Mouse (Mus musculus) myocyte (in vitro differentiated cells): ENCODE measurements around the gene Ankmy1. TPM values are rescaled to one million over a fixed set of nuclear protein-coding genes. Genes with fewer than 3 reads are reported as not detected.
A peak's percentile ranks its signal among the peaks of the same experiment; 100 is the strongest.

Experiments used
- H3K27me3 ChIP-seq: one replicate; pipeline ENCODE4 v1.6.1; 2011; ENCODE audit not compliant: control insufficient read depth, insufficient read depth, insufficient read length
- H3K36me3 ChIP-seq: one replicate; pipeline ENCODE4 v1.6.1; 2011; ENCODE audit not compliant: control insufficient read depth, insufficient read depth
- H3K4me2 ChIP-seq: one replicate; pipeline ENCODE4 v1.6.1; 2011; ENCODE audit warnings: low read depth, control low read depth
- H3K4me3 ChIP-seq: one replicate; pipeline ENCODE4 v1.5.1; 2011; ENCODE audit warnings: mild to moderate bottlenecking, control low read depth, moderate library complexity
- H3K79me2 ChIP-seq: one replicate; pipeline ENCODE4 v1.6.1; 2011; ENCODE audit not compliant: control insufficient read depth, insufficient read depth
- H3ac ChIP-seq: one replicate; pipeline ENCODE4 v1.6.1; 2011; ENCODE audit not compliant: control insufficient read depth, insufficient read length
- CEBPB ChIP-seq: IDR thresholded peaks from 2 replicates; pipeline ENCODE4 v1.6.1; 2011; ENCODE audit warnings: mild to moderate bottlenecking, moderate library complexity; ENCODE audit not compliant: poor library complexity, insufficient read depth, severe bottlenecking
- E2F4 ChIP-seq: IDR thresholded peaks from one replicate; pipeline ENCODE4 v1.6.1; 2011; ENCODE audit warnings: mild to moderate bottlenecking, control low read depth, moderate library complexity; ENCODE audit not compliant: insufficient read depth
- MAX ChIP-seq: IDR thresholded peaks from one replicate; pipeline ENCODE4 v1.6.1; 2011; ENCODE audit warnings: low read depth, mild to moderate bottlenecking, control low read depth
- MYOD1 ChIP-seq, 3 experiments: IDR thresholded peaks; one replicate each; pipeline ENCODE4 v1.6.1; 2011; ENCODE audit warnings: control low read depth in 2 of 3, low read depth in 2 of 3, mild to moderate bottlenecking in 2 of 3, moderate library complexity in 1 of 3; ENCODE audit not compliant: insufficient read length in 2 of 3, control insufficient read depth in 1 of 3
- MYOG ChIP-seq, 3 experiments: IDR thresholded peaks; one replicate each; pipeline ENCODE4 v1.6.1; 2011; ENCODE audit warnings: control low read depth in 2 of 3, low read depth in 2 of 3, mild to moderate bottlenecking in 2 of 3; ENCODE audit not compliant: insufficient read length in 2 of 3, control insufficient read depth in 1 of 3, insufficient read depth in 1 of 3
- POLR2A ChIP-seq: IDR thresholded peaks from one replicate; pipeline ENCODE4 v1.6.1; 2011; ENCODE audit warnings: low read depth, mild to moderate bottlenecking, control low read depth, moderate library complexity; ENCODE audit not compliant: insufficient read length
- POLR2AphosphoS2 ChIP-seq: IDR thresholded peaks from one replicate; pipeline ENCODE4 v1.6.1; 2011; ENCODE audit warnings: low read depth, control low read depth; ENCODE audit not compliant: insufficient read length
- REST ChIP-seq: IDR thresholded peaks from one replicate; pipeline ENCODE4 v1.6.1; 2011; ENCODE audit warnings: mild to moderate bottlenecking, control low read depth, moderate library complexity; ENCODE audit not compliant: insufficient read depth, insufficient read length
- SRF ChIP-seq: IDR thresholded peaks from one replicate; pipeline ENCODE4 v1.6.1; 2011; ENCODE audit warnings: low read depth; ENCODE audit not compliant: control insufficient read depth, insufficient read length
- TCF12 ChIP-seq: IDR thresholded peaks from one replicate; pipeline ENCODE4 v1.6.1; 2011; ENCODE audit warnings: mild to moderate bottlenecking, control low read depth; ENCODE audit not compliant: poor library complexity, insufficient read depth, severe bottlenecking
- TCF3 ChIP-seq: IDR thresholded peaks from one replicate; pipeline ENCODE4 v1.6.1; 2011; ENCODE audit warnings: low read depth, control low read depth; ENCODE audit not compliant: insufficient read length
- USF1 ChIP-seq: IDR thresholded peaks from one replicate; pipeline ENCODE4 v1.6.1; 2011; ENCODE audit warnings: low read depth, mild to moderate bottlenecking, control low read depth, moderate library complexity
- polyA plus RNA-seq: library from polyadenylated mRNA; unstranded; fragments of >200 nt; fragmentation: generic; extraction: Trizol; gene quantifications from one replicate; pipeline ENCODE4 v1.2.1, GENCODE M21; 2012; ENCODE audit warnings: missing spikeins

The Ankmy1 gene
- polyA plus RNA-seq, 1 experiment = 2.4 TPM

DNA sequence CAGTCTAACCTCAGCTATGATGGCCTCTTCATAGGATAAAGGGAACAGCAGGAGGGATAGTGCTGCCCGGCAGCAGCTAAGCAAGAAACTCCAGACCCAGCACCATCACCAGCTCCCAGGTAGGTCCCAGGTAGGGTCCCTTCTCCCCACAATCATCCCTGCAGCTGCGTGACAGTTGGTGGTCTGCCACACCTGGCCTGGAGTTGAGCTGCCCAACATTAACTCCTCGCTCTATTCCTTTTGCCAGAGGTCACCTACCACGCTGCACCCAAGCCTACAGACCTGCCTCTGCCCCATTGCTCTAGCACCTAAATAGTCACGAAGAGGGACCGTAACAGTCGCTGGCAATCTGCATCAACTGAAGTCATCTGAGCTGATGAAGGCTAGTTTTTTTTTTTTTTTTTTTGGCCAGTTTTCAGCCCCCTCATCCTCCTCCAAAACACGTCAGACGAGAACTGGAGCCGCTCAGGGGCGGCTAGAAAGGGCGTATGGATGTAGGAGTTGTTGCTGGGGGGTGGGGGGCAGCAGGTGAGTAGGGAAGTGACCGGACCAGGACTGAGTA, 72.0 kb downstream of the Ankmy1 start:
- H3K4me2 ChIP-seq = peak overlapping the region; percentile 79
- H3K4me3 ChIP-seq = peak overlapping the region; percentile 100
- H3K27me3 ChIP-seq = no peaks in the 10 kb centered on the region
- peaks cover 13% of the 10 kb centered on the region for H3K36me3 ChIP-seq
- no peak overlapping the region for H3ac ChIP-seq
- no peak for TF ChIP-seq SRF
- TF ChIP-seq TCF12 = no peak
- peaks cover 40% of the 10 kb centered on the region for H3K79me2 ChIP-seq

DNA sequence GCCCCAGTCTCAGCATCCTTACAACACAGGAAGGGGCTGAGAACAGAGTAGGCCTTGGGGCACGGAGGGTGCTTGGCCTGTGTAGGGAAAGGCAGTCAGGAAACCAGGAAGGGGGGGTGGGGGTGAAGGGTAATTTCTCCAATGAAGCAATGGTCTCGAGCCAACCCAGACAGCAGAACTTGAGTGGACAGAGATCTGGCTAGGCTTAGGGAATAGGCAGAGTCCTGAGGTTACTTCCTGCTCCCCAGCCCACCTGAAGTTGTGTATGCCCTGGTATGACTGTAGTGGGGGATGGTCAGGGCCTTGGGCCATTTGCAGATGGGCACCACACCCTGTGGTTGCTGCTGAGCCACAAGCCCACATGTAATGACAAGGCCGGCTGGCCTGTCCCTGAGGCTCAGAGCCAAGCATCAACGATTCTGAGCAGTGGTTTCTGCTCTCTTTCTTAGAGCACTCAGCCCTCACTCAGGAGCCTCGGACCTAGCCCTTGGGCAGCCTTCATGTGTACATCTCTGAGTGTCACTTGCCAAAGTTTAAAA, 86.9 kb downstream of the Ankmy1 start:
- Histone ChIP-seq H3K4me2 (peak overlapping the region; percentile 41), H3ac (no peak overlapping the region), H3K79me2 (no peaks in the 10 kb centered on the region), H3K4me3 (no peak overlapping the region), H3K27me3 (no peaks in the 10 kb centered on the region), H3K36me3 (no peaks in the 10 kb centered on the region)
- TF ChIP-seq E2F4 (no peak), USF1 (no peak), POLR2A (no peak), POLR2AphosphoS2 (no peak), MYOG (IDR thresholded peaks at IDR 0.05; ENCODE audit: control insufficient read depth in 1 of 3, insufficient read depth in 1 of 3, insufficient read length in 2 of 3, low read depth in 2 of 3) (peak in 2 of 3 experiments; percentile 25 to 80), REST (no peak), CEBPB (no peak), SRF (no peak), MYOD1 (IDR thresholded peaks at IDR 0.05; ENCODE audit: control insufficient read depth in 1 of 3, insufficient read length in 2 of 3, low read depth in 2 of 3) (peak in 2 of 3 experiments; percentile 41 to 73), TCF3 (peak; percentile 43), MAX (no peak), TCF12 (peak; percentile 38)

DNA sequence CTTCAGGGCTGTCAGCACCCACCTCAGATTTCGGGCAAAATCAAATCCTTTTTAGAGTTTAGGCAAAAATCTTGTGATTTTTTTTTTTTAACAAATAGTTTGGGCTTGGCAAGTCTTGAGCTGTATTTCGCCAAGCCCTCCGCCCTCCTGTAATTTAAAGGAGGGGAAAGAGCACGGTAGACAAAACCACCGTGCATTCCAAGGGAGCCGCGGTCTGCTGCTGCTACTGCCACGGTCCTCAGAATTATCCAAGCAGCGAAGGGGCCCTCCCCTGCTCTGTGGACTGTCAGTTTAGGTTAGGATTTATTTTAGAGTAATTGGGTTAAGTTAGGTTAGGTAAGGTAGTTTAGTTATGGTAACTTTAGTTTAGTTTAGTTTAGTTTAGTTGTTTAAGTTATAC, 87.6 kb downstream of the Ankmy1 start:
- no peak overlapping the region for H3ac ChIP-seq
- no peak overlapping the region for H3K4me3 ChIP-seq
- no peaks in the 10 kb centered on the region for H3K36me3 ChIP-seq
- peak overlapping the region; percentile 41 for H3K4me2 ChIP-seq
- H3K79me2 ChIP-seq = no peaks in the 10 kb centered on the region
- no peaks in the 10 kb centered on the region for H3K27me3 ChIP-seq
- TF ChIP-seq MYOG (IDR thresholded peaks at IDR 0.05; ENCODE audit: control insufficient read depth in 1 of 3, insufficient read depth in 1 of 3, insufficient read length in 2 of 3, low read depth in 2 of 3) (no peak), POLR2AphosphoS2 (no peak), REST (no peak), USF1 (no peak), TCF3 (no peak), SRF (no peak), TCF12 (no peak), MAX (no peak), E2F4 (no peak), POLR2A (no peak)

GRCm38 (mm10) chr1:92814319-92814718, 88.4 kb downstream of the Ankmy1 start:
- Histone ChIP-seq H3K27me3 (no peaks in the 10 kb centered on the region), H3K4me3 (no peak overlapping the region), H3K4me2 (no peak overlapping the region), H3ac (no peak overlapping the region), H3K79me2 (no peaks in the 10 kb centered on the region), H3K36me3 (no peaks in the 10 kb centered on the region)
- peak in 2 of 3 experiments; percentile 56 to 87 for TF ChIP-seq MYOG (IDR thresholded peaks at IDR 0.05; ENCODE audit: control insufficient read depth in 1 of 3, insufficient read depth in 1 of 3, insufficient read length in 2 of 3, low read depth in 2 of 3)
- no peak for TF ChIP-seq TCF12
- TF ChIP-seq MYOD1 (IDR thresholded peaks at IDR 0.05; ENCODE audit: control insufficient read depth in 1 of 3, insufficient read length in 2 of 3, low read depth in 2 of 3) = peak in 2 of 3 experiments; percentile 69 to 88

Other genes with a start within 250 kb of the Ankmy1 start
- gene Gpc1, start 71.3 kb downstream of the Ankmy1 start, polyA plus RNA-seq = 930 TPM
- 40.9 TPM for gene Dusp28, start 4.1 kb upstream of the Ankmy1 start, polyA plus RNA-seq
- gene Rnpepl1, start 7.9 kb upstream of the Ankmy1 start, polyA plus RNA-seq = 48.6 TPM
- 23.6 TPM for gene Capn10, start 31.5 kb upstream of the Ankmy1 start, polyA plus RNA-seq
- gene Gpr35, start 48.0 kb upstream of the Ankmy1 start, polyA plus RNA-seq = 1.0 TPM
- gene Aqp12, start 103.4 kb upstream of the Ankmy1 start, polyA plus RNA-seq = not detected
- gene Kif1a, start 199.0 kb upstream of the Ankmy1 start, polyA plus RNA-seq = 0.95 TPM
- gene Agxt, start 232.3 kb upstream of the Ankmy1 start, polyA plus RNA-seq = not detected